Mouse (Mus musculus) heart, adult 2 months (tissue): ENCODE data around the gene Arpc2. TPM values are rescaled to one million over a fixed set of nuclear protein-coding genes. Genes with fewer than 3 reads are reported as not detected.

Source experiments
- DNase-seq, 2 experiments: peaks; one replicate each; pipeline ENCODE4 v3.0.0; 2021
- H3K27ac ChIP-seq: fragments of 200-600 bp; 2 replicates; pipeline ENCODE4 v1.8.1; 2022
- H3K27me3 ChIP-seq: fragments of 200-500 bp; 2 replicates; pipeline ENCODE4 v1.6.1; 2012; ENCODE audit warnings: mild to moderate bottlenecking, low read length, inconsistent platforms, mixed read lengths; ENCODE audit not compliant: control insufficient read depth, insufficient read depth
- H3K36me3 ChIP-seq: fragments of 200-500 bp; 2 replicates; pipeline ENCODE4 v1.6.1; 2012; ENCODE audit warnings: low read length, inconsistent platforms; ENCODE audit not compliant: control insufficient read depth, insufficient read depth
- H3K4me1 ChIP-seq: fragments of 200-500 bp; 2 replicates; pipeline ENCODE4 v1.6.1; 2011; ENCODE audit warnings: low read length; ENCODE audit not compliant: control insufficient read depth, insufficient read depth
- H3K4me3 ChIP-seq: fragments of 200-600 bp; 2 replicates; pipeline ENCODE4 v1.8.1; 2022
- H3K79me2 ChIP-seq: fragments of 200-500 bp; replicated peaks from 2 replicates; pipeline ENCODE4 v1.6.1; 2012; ENCODE audit warnings: mild to moderate bottlenecking, inconsistent platforms, low read length, moderate library complexity, mixed read lengths; ENCODE audit not compliant: control insufficient read depth, insufficient read depth
- H3K9ac ChIP-seq: fragments of 200-500 bp; 2 replicates; pipeline ENCODE4 v1.6.1; 2012; ENCODE audit warnings: low read depth, mild to moderate bottlenecking, control low read depth, inconsistent platforms, low read length, mixed read lengths
- CTCF ChIP-seq: fragments of 200-600 bp; IDR thresholded peaks from 2 replicates; pipeline ENCODE4 v1.8.1; 2022; ENCODE audit warnings: antibody characterized with exemption, mild to moderate bottlenecking, moderate library complexity
- EP300 ChIP-seq: fragments of 200-500 bp; IDR thresholded peaks from 2 replicates; pipeline ENCODE4 v1.6.1; 2011; ENCODE audit warnings: low read depth, low read length, control low read depth; ENCODE audit not compliant: insufficient read depth
- POLR2A ChIP-seq: fragments of 200-500 bp; IDR thresholded peaks from 2 replicates; pipeline ENCODE4 v1.6.1; 2011; ENCODE audit warnings: mild to moderate bottlenecking, low read depth, low read length, control low read depth; ENCODE audit not compliant: insufficient read depth
- WGBS: fragments of 180-500 bp; shearing (Covaris S2); methylation state at CpG from one replicate; pipeline ENCODE4 v1.1.7; 2018; 5-methylcytosine and 5-hydroxymethylcytosine counted together
- intact Hi-C: fragments of 180-260 bp; cut with DNase I; formaldehyde crosslinking; loops from one replicate; pipeline ENCODE4 v1.15.1; 2025
- polyA plus RNA-seq: library from polyadenylated mRNA; depleted of rRNA; stranded (reverse); fragments of >200 nt; gene quantifications from 2 replicates; pipeline ENCODE4 v1.2.3, GENCODE M21; 2012
- total RNA-seq, 2 experiments: library from RNA; stranded (reverse); gene quantifications; 2 replicates each; pipeline ENCODE4 v1.2.3; 2021

The Arpc2 gene
- total and polyA plus RNA-seq, 3 experiments, result 85.5 to 132 (median 130) TPM

GRCm38 (mm10) chr1:74229942-74230341 is 5.9 kb upstream of the Arpc2 start:
- Histone ChIP-seq H3K27me3 (no peaks in the 10 kb centered on the region), H3K4me1 (peaks cover 3% of the 10 kb centered on the region), H3K27ac (no peak overlapping the region), H3K36me3 (no peaks in the 10 kb centered on the region), H3K79me2 (no peaks in the 10 kb centered on the region), H3K9ac (no peak overlapping the region), H3K4me3 (no peak overlapping the region)
- 82% methylated on average over 2 of the region's 2 CpGs for WGBS
- no peak for DNase-seq
- intact Hi-C loops, result loop anchor here (5.0 kb wide), 1 partner anchor 132 kb away; the partner anchor contains the start of gene Catip
- no peak for TF ChIP-seq POLR2A
- TF ChIP-seq CTCF, result no peak
- no peak for TF ChIP-seq EP300

- H3K9ac ChIP-seq, result no peak overlapping the region
- no peak for DNase-seq
- H3K79me2 ChIP-seq, result no peaks in the 10 kb centered on the region
- H3K4me3 ChIP-seq, result no peak overlapping the region
- no peaks in the 10 kb centered on the region for H3K27me3 ChIP-seq
- intact Hi-C loops, result no loop called here
- no peak overlapping the region for H3K27ac ChIP-seq
- no peak for TF ChIP-seq CTCF
- no peak for TF ChIP-seq EP300
- no peak for TF ChIP-seq POLR2A
- H3K4me1 ChIP-seq, result peaks cover 3% of the 10 kb centered on the region
- 83% methylated on average over 1 of the region's 1 CpGs for WGBS
- no peaks in the 10 kb centered on the region for H3K36me3 ChIP-seq
These were observed 4.9 kb upstream of the Arpc2 start for GRCm38 (mm10) chr1:74230992-74231391.

- intact Hi-C loops, result loop anchor here (1.0 to 2.0 kb wide), 3 partner anchors 14 to 156 kb away; partner anchors contain the start of genes Aamp and Pnkd
- under 1% methylated on average over 46 of the region's 57 CpGs for WGBS
These were observed 870 bp downstream of the Arpc2 start for GRCm38 (mm10) chr1:74236590-74237317.

GRCm38 (mm10) chr1:74237671-74238070 is 1.8 kb downstream of the Arpc2 start:
- Histone ChIP-seq H3K9ac (peak overlapping the region; percentile 43; the same call in 1 of the 2 replicates), H3K27ac (peak overlapping the region; percentile 97), H3K36me3 (peaks cover 36% of the 10 kb centered on the region), H3K27me3 (no peaks in the 10 kb centered on the region), H3K4me1 (peaks cover 16% of the 10 kb centered on the region), H3K79me2 (peaks cover 6% of the 10 kb centered on the region), H3K4me3 (peak overlapping the region; percentile 86)
- intact Hi-C loops, result loop anchor here (2.0 kb wide), 2 partner anchors 13 to 155 kb away; no protein-coding TSS in a partner anchor
- no peak for DNase-seq
- 4% methylated on average over 5 of the region's 5 CpGs for WGBS
- no peak for TF ChIP-seq EP300
- no peak for TF ChIP-seq CTCF
- TF ChIP-seq POLR2A, result no peak

More at GRCm38 (mm10) chr1:74236590-74237317, 870 bp downstream of the Arpc2 start:
- 0 out of 2 replicates have a peak, but pooled peaks have one; percentile 26 for TF ChIP-seq POLR2A
- no peak for TF ChIP-seq EP300
- Histone ChIP-seq H3K79me2 (peaks cover 6% of the 10 kb centered on the region), H3K9ac (peak overlapping the region; percentile 96), H3K4me3 (peak overlapping the region; percentile 86), H3K36me3 (peaks cover 32% of the 10 kb centered on the region), H3K4me1 (peaks cover 14% of the 10 kb centered on the region), H3K27ac (peak overlapping the region; percentile 97), H3K27me3 (no peaks in the 10 kb centered on the region)
- DNase-seq, result peak; percentile 69

GRCm38 (mm10) chr1:74238136-74238535 is 2.3 kb downstream of the Arpc2 start:
- WGBS, result 30% methylated on average over 1 of the region's 1 CpGs
- Histone ChIP-seq H3K27me3 (no peaks in the 10 kb centered on the region), H3K9ac (peak overlapping the region; percentile 43; the same call in 1 of the 2 replicates), H3K4me3 (peak overlapping the region; percentile 86), H3K79me2 (peaks cover 6% of the 10 kb centered on the region), H3K27ac (peak overlapping the region; percentile 97), H3K36me3 (peaks cover 36% of the 10 kb centered on the region), H3K4me1 (peaks cover 16% of the 10 kb centered on the region)
- intact Hi-C loops, result no loop called here
- TF ChIP-seq CTCF (no peak), EP300 (no peak), POLR2A (no peak)
- DNase-seq, result no peak

GRCm38 (mm10) chr1:74239162-74239561 is 3.3 kb downstream of the Arpc2 start:
- peaks cover 8% of the 10 kb centered on the region for H3K79me2 ChIP-seq
- peaks cover 19% of the 10 kb centered on the region for H3K4me1 ChIP-seq
- H3K36me3 ChIP-seq, result peaks cover 41% of the 10 kb centered on the region
- DNase-seq, result peak in 1 of 2 experiments; percentile 9
- no peak overlapping the region for H3K9ac ChIP-seq
- intact Hi-C loops, result no loop called here
- H3K27ac ChIP-seq, result peak overlapping the region; percentile 62
- no peaks in the 10 kb centered on the region for H3K27me3 ChIP-seq
- TF ChIP-seq POLR2A, result no peak
- no peak for TF ChIP-seq EP300
- no peak for TF ChIP-seq CTCF
- peak overlapping the region; percentile 41 for H3K4me3 ChIP-seq
- WGBS, result 15% methylated on average over 7 of the region's 7 CpGs
